Mouse (Mus musculus): ENCODE results near the gene Ipmk. TPM values are rescaled to one million over a fixed set of nuclear protein-coding genes. Genes with fewer than 3 reads are reported as not detected.

The Ipmk gene
- polyA plus RNA-seq (2012; rRNA removed) = 12.0 and 12.7 TPM in 2 replicates

GRCm38 (mm10) chr10:71347509-71347949 is at the start of gene Ipmk:
TSS of gene Ipmk (plus strand) at chr10:71347763.
- peak; percentile 100 for DNase-seq (ENCODE audit: low spot score)

GRCm38 (mm10) chr10:71300161-71300560 is 47.4 kb upstream of the Ipmk start:
- no peak for DNase-seq (ENCODE audit: low spot score)

GRCm38 (mm10) chr10:71302490-71302889 is 45.1 kb upstream of the Ipmk start:
- DNase-seq (ENCODE audit: low spot score) = no peak

- no peak for DNase-seq (ENCODE audit: low spot score)
Measured at GRCm38 (mm10) chr10:71306190-71306589, 41.4 kb upstream of the Ipmk start.

- no peak for DNase-seq (ENCODE audit: low spot score)
Measured at GRCm38 (mm10) chr10:71306759-71307158, 40.8 kb upstream of the Ipmk start.

- no peak for DNase-seq (ENCODE audit: low spot score)
Measured at GRCm38 (mm10) chr10:71308199-71308598, 39.4 kb upstream of the Ipmk start.

GRCm38 (mm10) chr10:71310288-71310687 is 37.3 kb upstream of the Ipmk start:
- DNase-seq (ENCODE audit: low spot score) = no peak

- no peak for DNase-seq (ENCODE audit: low spot score)
Measured at GRCm38 (mm10) chr10:71314596-71314995, 33.0 kb upstream of the Ipmk start.

GRCm38 (mm10) chr10:71316056-71316455 is 31.5 kb upstream of the Ipmk start:
- DNase-seq (ENCODE audit: low spot score) = no peak

GRCm38 (mm10) chr10:71316497-71316896 is 31.1 kb upstream of the Ipmk start:
- no peak for DNase-seq (ENCODE audit: low spot score)

- DNase-seq (ENCODE audit: low spot score) = no peak
Measured at GRCm38 (mm10) chr10:71323669-71324068, 23.9 kb upstream of the Ipmk start.

- no peak for DNase-seq (ENCODE audit: low spot score)
Measured at GRCm38 (mm10) chr10:71326123-71326522, 21.4 kb upstream of the Ipmk start.

- peak; percentile 38 for DNase-seq (ENCODE audit: low spot score)
Measured at GRCm38 (mm10) chr10:71326789-71327188, 20.8 kb upstream of the Ipmk start.

GRCm38 (mm10) chr10:71327386-71327785 is 20.2 kb upstream of the Ipmk start:
- no peak for DNase-seq (ENCODE audit: low spot score)

GRCm38 (mm10) chr10:71328382-71328781 is 19.2 kb upstream of the Ipmk start:
- DNase-seq (ENCODE audit: low spot score) = no peak

GRCm38 (mm10) chr10:71328870-71329269 is 18.7 kb upstream of the Ipmk start:
- DNase-seq (ENCODE audit: low spot score) = no peak

GRCm38 (mm10) chr10:71329295-71329694 is 18.3 kb upstream of the Ipmk start:
- no peak for DNase-seq (ENCODE audit: low spot score)

- DNase-seq (ENCODE audit: low spot score) = no peak
Measured at GRCm38 (mm10) chr10:71330070-71330469, 17.5 kb upstream of the Ipmk start.

GRCm38 (mm10) chr10:71331908-71332307 is 15.7 kb upstream of the Ipmk start:
- DNase-seq (ENCODE audit: low spot score) = no peak

GRCm38 (mm10) chr10:71332376-71332775 is 15.2 kb upstream of the Ipmk start:
- no peak for DNase-seq (ENCODE audit: low spot score)

- DNase-seq (ENCODE audit: low spot score) = no peak
Measured at GRCm38 (mm10) chr10:71332859-71333258, 14.7 kb upstream of the Ipmk start.

- no peak for DNase-seq (ENCODE audit: low spot score)
Measured at GRCm38 (mm10) chr10:71337733-71338132, 9.8 kb upstream of the Ipmk start.

GRCm38 (mm10) chr10:71338156-71338905 is 9.2 kb upstream of the Ipmk start:
- DNase-seq (ENCODE audit: low spot score) = no peak

- no peak for DNase-seq (ENCODE audit: low spot score)
Measured at GRCm38 (mm10) chr10:71339463-71339862, 8.1 kb upstream of the Ipmk start.

Measured in urinary bladder, adult 2 months (tissue).